Mouse (Mus musculus): ENCODE results near the gene Spats1.
"Not testable (repeated sequence)": the region's sequence is repeated elsewhere in the genome, so short reads cannot be mapped to it uniquely, and the experiment has no call there.

The Spats1 gene

GRCm38 (mm10) chr17:45447063-45447462, 28.2 kb downstream of the Spats1 start:
- no peak for DNase-seq (ENCODE audit: low spot score)

DNA sequence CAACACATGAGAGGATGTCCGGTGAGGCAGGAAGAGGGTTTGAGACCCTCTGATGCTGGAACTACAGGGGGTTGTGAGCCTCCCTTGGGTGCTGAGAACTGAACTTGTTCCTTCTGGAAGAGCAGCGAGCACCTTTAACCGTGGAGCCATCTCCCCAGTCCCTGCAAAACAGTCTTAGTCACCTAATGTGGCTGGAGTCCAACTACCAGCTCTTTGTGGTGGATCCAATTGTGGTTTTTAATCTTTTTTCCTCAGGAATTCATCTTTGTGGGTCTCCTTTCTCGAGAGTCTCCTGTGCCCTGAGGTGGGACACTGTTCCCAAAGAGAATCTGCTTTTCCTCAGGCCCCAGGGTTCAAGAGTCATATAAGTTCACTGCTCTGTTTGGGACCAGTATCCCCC, 29.3 kb downstream of the Spats1 start:
- no peak for DNase-seq (ENCODE audit: low spot score)

DNA sequence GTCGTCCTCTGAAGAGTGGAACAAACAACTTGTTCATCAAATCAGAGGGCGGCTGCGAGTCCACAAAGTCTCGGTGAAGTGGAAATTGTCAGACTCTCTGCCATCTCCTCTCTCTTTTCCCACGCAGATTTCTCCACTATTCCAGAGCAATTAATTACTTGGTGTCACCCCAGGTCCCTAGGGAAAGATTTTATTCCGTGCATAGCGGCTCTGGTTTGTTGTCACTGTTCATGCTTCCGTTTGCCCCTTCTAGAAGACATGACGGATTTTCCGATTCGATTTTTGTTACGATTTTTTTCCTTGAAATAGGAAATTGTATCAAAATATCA, 41.0 kb downstream of the Spats1 start:
- no peak for DNase-seq (ENCODE audit: low spot score)

GRCm38 (mm10) chr17:45433419-45434261, 41.6 kb downstream of the Spats1 start, which contains the start of gene Cdc5l:
Gene Cdc5l, minus strand, starts transcription at chr17:45433737.
- peak; percentile 99 for DNase-seq (ENCODE audit: low spot score)

DNA sequence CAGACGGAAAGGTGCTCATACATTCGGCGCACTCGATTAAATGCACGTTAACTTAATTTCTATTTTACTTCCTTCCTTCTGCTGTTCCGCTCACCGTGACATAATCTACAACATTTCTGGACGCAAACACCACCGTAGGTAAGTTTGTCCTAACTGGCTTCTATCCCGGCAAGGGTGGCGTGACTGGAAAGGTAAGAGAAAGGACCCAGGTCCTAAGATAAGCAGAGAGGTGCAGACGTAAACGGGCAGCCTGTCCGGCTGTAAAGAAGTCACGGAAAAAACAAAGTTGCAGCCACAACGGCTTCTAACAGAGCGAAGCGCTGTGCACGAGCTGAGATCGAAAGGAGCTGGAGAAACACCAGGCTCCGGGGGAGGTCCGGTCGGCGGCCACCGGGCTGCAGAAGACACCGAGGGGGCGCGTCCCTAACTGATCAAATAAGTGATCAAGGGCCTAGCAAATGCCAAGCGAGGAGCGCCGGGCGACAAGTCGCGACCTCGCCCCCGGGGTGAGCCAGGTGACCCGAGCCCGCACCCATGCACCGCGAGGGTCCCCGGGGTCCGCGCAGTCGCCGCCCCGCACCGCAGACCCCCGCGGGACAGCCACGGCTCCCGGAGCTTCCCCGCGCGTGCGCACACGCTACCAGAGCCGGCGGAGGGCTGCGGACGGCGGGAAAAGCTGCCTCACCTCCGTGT, 42.4 kb downstream of the Spats1 start:
- no peak for DNase-seq (ENCODE audit: low spot score)

DNA sequence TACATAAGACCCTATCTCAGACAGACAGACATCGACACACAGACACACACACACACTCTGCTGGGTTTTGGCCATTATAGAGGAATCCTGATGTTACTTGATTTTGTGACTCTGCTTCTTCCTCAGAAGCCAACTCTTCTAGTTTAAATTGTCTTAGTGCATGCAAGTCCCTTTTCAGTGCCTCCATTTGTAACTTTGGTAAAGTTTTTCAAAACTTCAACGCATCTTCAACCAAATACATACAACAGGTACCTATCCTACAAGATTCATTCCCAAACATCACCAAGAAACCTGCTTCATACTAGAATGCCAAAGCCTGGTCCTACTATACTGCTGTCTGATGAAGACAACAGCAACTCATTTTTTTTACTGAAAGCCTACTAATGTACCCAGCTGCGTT, 43.2 kb downstream of the Spats1 start:
- DNase-seq (ENCODE audit: low spot score) = no peak

- DNase-seq (ENCODE audit: low spot score) = no peak
These were observed 57.8 kb downstream of the Spats1 start for GRCm38 (mm10) chr17:45417387-45417786.

DNA sequence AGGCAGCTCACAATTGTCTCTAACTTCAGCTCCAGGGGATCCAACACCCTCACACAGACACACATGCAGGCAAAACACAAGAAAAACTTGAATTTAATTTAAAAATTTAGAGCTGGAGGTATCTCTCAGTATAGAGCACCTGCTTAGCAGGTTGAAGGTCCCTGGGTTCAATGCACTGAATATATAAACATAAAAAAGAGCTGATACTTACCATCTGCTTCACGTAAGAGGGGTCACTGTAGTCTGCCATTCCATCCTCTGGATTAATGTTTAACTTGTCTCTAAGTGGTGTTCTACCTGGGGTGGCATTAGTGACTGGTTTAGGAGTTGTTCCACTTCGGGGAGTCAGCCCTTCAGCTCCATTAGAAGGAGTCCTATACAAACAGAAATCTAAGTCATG, 63.6 kb downstream of the Spats1 start:
- DNase-seq (ENCODE audit: low spot score) = not testable (repeated sequence)

DNA sequence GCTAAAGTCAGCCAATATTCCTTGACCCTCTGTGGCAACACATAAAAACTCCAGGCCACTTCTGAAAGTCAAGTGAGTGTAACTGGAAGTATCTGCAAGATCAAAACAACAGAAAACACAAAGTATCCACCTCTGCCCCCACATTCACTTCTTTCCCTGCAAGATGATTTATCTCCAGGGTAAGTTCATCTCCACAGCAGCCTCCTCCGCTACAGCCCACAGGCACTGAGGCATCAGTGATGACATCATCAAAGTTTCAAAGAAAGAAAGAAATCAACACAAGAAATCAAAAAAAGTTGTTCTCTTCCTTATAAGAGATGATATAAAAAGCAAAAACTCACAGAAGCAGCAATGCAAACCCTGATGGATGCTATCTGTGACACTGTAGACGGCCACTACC, 66.5 kb downstream of the Spats1 start:
- no peak for DNase-seq (ENCODE audit: low spot score)

DNA sequence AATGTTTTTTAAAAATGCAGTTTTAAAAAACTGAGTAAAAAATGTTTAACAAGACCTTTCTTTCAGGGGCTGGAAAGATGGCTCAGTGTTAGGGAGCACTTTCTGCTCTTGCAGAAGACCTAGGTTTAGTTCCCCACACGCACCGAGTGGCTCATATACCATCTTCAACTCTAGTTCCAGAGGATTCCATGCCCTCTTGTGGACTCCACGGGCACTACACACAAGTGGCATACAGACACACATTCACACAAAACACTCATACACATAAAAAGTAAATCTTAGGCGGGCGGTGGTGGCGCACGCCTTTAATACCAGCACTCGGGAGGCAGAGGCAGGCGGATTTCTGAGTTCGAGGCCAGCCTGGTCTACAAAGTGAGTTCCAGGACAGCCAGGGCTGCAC, 68.9 kb downstream of the Spats1 start:
- no peak for DNase-seq (ENCODE audit: low spot score)

DNA sequence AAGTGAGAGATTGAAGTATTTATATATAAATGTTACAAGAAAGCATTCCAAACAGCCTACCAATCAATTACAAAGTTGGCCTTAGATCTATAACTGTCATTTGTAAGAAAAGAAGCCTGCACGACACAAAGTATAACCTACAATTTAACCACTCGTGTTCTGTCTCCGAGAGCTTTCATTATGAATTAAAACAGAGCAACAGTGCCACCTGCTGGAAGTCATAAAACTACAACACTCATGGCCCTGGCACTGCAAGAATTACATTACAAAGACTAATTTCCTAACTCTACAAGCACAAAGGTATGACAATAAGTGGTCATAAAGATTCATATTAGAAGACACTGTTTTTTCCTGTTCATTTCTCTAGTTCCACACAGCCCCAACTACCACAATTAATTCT, 72.0 kb downstream of the Spats1 start:
- DNase-seq (ENCODE audit: low spot score) = no peak

DNA sequence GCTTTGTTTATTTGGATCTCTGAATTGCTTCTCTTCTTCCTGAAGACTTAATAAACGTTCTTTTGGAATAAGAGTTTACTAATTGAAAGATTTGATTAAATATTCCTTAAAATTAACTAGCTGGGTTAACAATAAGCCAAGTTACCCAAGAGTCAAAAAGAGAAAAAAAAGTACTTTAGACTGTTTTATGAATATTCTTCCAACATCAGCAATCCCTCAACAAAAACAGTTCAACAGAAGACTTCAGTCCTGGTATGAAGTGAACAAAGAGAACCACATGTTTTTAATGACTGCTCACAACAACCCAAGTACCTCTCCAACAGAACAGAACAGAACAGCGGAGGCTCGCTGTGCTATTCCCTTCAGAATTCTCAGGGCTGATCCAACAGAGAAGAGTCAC, 72.6 kb downstream of the Spats1 start:
- no peak for DNase-seq (ENCODE audit: low spot score)

GRCm38 (mm10) chr17:45402126-45402525, 73.1 kb downstream of the Spats1 start:
- DNase-seq (ENCODE audit: low spot score) = no peak

DNA sequence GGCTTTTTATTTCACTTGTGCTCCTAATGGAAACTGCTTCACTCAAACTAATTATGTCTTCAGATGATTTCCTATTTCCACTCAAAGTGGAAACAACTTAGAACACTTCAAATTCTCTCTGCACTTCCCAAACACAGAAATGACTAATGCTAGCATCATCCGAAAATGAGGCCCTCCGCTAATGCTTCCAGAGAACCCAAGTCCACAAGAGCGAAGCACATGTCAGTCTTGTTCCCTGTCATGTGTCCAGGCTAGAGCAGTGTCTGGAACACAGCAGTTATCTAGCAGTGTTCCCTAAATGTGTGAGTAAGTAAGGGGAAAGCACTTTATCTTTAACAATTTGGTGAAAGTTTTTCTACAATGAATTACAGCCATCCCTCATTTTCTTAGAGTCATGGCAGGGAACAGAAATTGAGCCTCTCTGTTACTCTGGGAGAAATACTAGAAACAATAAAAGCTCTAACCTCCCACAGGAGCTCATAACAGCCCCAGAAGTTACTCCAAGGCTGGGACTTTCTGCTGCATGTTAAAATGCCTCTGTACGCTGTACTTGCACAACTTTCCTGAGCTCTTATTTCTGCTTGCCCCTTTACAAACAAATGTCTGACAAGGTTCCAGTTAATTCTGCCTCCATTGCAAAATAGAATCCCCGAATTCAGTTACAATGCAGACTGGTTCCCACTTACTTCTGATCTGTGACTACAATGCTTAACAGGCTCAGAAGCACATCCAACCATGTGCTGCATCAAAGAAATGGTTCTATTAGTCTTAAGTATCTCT, 73.9 kb downstream of the Spats1 start:
- no peak for DNase-seq (ENCODE audit: low spot score)

GRCm38 (mm10) chr17:45398021-45398420, 77.2 kb downstream of the Spats1 start:
- DNase-seq (ENCODE audit: low spot score) = no peak

DNA sequence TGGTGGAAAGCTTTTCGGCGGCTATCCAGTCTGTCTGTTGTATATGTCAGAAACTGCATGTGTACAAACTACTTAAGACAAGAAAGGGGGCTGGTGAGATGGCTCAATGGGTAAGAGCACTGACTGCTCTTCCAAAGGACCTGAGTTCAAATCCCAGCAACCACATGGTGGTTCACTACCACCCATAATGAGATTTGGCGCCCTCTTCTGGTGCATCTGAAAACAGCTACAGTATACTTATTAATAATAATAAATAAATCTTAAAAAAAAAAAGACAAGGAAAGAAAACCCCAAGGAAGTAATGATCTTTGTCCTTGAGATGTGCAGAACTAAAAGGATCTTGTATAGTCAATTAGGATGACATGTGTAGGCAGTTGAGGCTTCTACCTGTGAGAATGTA, 77.7 kb downstream of the Spats1 start:
- DNase-seq (ENCODE audit: low spot score) = no peak

DNA sequence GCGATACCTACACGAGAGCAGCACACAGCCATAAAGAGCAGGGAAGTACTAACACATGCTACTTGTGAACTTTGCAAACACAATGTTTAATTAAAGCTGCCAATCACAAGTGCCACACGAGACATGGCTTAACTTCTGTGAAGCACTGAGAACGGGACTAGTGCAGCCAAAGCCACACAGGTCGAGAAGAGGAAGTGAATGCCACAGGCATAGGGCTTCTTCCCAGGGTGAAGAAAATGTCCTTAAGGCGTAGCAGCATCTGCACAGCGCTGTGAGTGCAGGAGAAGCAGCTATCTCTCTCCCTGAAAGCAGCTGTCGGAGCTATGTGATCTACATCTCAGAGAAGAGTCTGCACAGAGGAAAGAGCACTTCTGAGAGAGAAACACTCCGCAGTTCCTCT, 80.6 kb downstream of the Spats1 start:
- DNase-seq (ENCODE audit: low spot score) = no peak

- DNase-seq (ENCODE audit: low spot score) = no peak
These were observed 81.5 kb downstream of the Spats1 start for GRCm38 (mm10) chr17:45393765-45394164.
